Mouse (Mus musculus): ENCODE data around the gene Calr4. TPM values are rescaled to one million over a fixed set of nuclear protein-coding genes. Genes with fewer than 3 reads are reported as not detected.

The Calr4 gene
- total and polyA plus RNA-seq, 2 experiments from 2014 or later = 0.08 to 0.62 TPM

DNA sequence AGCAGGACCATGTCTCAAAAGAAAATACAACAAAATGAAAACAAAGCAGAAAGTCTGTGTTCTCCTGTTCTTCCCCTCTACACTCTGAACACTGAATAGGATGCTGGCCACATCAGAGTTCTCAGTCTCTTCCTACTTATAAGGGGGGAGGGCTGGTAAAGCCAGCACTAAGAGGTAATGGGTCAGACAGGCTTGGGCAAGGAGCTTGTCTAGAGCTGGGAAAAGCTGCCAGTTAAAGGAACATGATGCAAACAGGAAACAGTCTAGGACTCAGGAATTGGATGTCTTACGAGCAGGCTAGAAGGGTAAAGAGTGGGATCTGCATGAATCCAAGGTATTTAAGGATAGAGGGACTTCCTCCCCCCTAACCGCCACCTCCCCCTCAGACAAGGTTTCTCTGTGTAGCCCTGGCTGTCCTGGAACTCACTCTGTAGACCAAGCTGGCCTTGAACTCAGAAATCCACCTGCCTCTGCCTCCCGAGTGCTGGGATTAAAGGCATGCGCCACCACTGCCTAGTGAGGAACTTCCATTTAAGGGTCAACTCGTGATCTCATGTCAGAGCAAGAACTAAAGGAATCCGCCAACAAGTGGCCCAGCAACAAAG, 10.8 kb downstream of the Calr4 start:
- no peak for DNase-seq
- no peak for ATAC-seq
- Histone ChIP-seq H3K4me3 (ENCODE audit: low read depth, low read length) (no peak overlapping the region), H3K27ac (ENCODE audit: low read depth, low read length) (no peak overlapping the region), H3K4me1 (ENCODE audit: insufficient read depth) (no peaks in the 10 kb centered on the region), H3K9ac (no peak overlapping the region), H3K27me3 (ENCODE audit: insufficient read depth, low read length) (no peaks in the 10 kb centered on the region), H3K36me3 (ENCODE audit: insufficient read depth) (no peaks in the 10 kb centered on the region), H3K4me2 (ENCODE audit: low read depth) (no peak overlapping the region), H3K9me3 (ENCODE audit: low read length) (no peaks in the 10 kb centered on the region)
- no peak for TF ChIP-seq CTCF (IDR thresholded peaks at IDR 0.05; ENCODE audit: low read depth)
- WGBS = 86% methylated on average over 6 of the region's 6 CpGs

DNA sequence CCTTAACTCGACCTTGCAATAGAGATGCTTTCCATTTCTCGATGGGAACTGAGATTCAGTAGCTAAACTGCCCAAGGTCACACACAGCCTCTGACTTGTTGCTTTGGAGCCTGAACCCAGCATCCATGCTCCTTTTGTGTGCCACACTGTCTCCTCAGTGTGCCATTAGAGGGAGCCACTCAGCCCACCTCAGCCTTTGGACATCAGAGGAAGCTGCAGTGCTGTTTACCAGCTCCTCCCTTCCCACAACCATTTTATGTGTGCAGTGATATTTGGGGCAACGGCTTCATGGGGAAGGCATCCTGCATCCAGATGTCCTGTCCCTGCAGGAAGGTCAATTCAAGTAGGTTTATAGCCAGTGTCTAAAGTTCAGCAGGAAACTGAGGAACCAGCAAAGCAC, 17.3 kb downstream of the Calr4 start:
- H3K9me3 ChIP-seq (ENCODE audit: low read length) = no peaks in the 10 kb centered on the region
- H3K27ac ChIP-seq (ENCODE audit: low read depth, low read length) = no peak overlapping the region
- DNase-seq (no peak), ATAC-seq (no peak)
- WGBS = 48% methylated on average over 3 of the region's 3 CpGs
- no peak overlapping the region for H3K4me2 ChIP-seq (ENCODE audit: low read depth)
- no peaks in the 10 kb centered on the region for H3K27me3 ChIP-seq (ENCODE audit: insufficient read depth, low read length)
- H3K36me3 ChIP-seq (ENCODE audit: insufficient read depth) = no peaks in the 10 kb centered on the region
- no peak overlapping the region for H3K4me3 ChIP-seq (ENCODE audit: low read depth, low read length)
- no peak overlapping the region for H3K9ac ChIP-seq
- H3K4me1 ChIP-seq (ENCODE audit: insufficient read depth) = no peaks in the 10 kb centered on the region
- TF ChIP-seq CTCF (IDR thresholded peaks at IDR 0.05; ENCODE audit: low read depth) = peak; percentile 55

GRCm38 (mm10) chr4:109252199-109252598, 17.9 kb downstream of the Calr4 start:
- DNase-seq (no peak), ATAC-seq (no peak)
- Histone ChIP-seq H3K4me3 (ENCODE audit: low read depth, low read length) (no peak overlapping the region), H3K9ac (no peak overlapping the region), H3K4me2 (ENCODE audit: low read depth) (no peak overlapping the region), H3K27me3 (ENCODE audit: insufficient read depth, low read length) (no peaks in the 10 kb centered on the region), H3K36me3 (ENCODE audit: insufficient read depth) (no peaks in the 10 kb centered on the region), H3K4me1 (ENCODE audit: insufficient read depth) (no peaks in the 10 kb centered on the region), H3K9me3 (ENCODE audit: low read length) (no peaks in the 10 kb centered on the region), H3K27ac (ENCODE audit: low read depth, low read length) (no peak overlapping the region)
- no peak for TF ChIP-seq CTCF (IDR thresholded peaks at IDR 0.05; ENCODE audit: low read depth)
- WGBS = 81% methylated on average over 4 of the region's 4 CpGs

DNA sequence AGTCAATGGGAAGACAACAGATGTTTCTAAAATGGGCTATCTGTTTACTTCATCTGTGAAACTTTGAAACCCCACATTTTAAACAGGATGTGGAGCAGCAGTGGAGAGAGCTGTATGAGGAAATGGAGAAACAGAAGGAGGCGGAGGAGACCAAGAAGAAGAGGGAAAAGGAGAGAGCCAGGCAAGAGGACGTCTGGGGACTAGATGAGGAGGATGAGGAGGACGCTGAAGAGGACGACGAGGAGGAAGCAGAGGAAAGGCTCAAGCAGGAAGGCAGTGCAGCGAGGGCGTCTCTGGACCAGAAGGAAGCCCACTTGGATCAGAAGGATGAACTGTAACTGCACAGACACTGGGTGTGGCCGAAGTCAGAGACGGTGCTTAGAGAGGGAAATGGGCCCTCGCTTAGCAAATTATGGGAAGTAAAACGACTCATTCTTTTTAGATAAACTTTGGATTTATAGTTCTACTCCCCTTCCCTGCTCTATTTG, 19.4 kb downstream of the Calr4 start:
- ATAC-seq (no peak), DNase-seq (no peak)
- WGBS = 80% methylated on average over 11 of the region's 11 CpGs
- Histone ChIP-seq H3K4me1 (ENCODE audit: insufficient read depth) (no peaks in the 10 kb centered on the region), H3K36me3 (ENCODE audit: insufficient read depth) (no peaks in the 10 kb centered on the region), H3K9ac (no peak overlapping the region), H3K27ac (ENCODE audit: low read depth, low read length) (no peak overlapping the region), H3K4me3 (ENCODE audit: low read depth, low read length) (no peak overlapping the region), H3K9me3 (ENCODE audit: low read length) (no peaks in the 10 kb centered on the region), H3K4me2 (ENCODE audit: low read depth) (no peak overlapping the region), H3K27me3 (ENCODE audit: insufficient read depth, low read length) (no peaks in the 10 kb centered on the region)
- no peak for TF ChIP-seq CTCF (IDR thresholded peaks at IDR 0.05; ENCODE audit: low read depth)

DNA sequence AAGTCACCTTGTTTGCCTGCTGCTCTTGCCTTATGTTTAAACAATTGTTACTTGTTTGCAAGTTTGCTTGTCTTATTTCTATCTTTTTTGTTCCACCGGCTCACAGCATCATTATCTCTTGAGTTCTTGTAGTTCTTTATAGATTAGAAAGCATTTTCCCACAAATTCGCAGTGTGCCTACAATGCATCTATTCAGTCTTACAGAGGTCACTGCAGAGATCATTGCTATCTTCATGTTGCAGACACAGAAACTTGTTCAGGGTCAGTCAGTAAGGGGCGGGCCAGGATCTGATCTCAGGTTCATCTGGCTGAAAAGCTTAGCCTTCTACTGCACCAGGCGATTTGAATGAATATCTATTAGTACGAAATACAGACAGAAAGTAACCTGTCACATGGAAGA, 20.2 kb downstream of the Calr4 start:
- Histone ChIP-seq H3K36me3 (ENCODE audit: insufficient read depth) (no peaks in the 10 kb centered on the region), H3K4me2 (ENCODE audit: low read depth) (no peak overlapping the region), H3K27me3 (ENCODE audit: insufficient read depth, low read length) (no peaks in the 10 kb centered on the region), H3K27ac (ENCODE audit: low read depth, low read length) (no peak overlapping the region), H3K4me1 (ENCODE audit: insufficient read depth) (no peaks in the 10 kb centered on the region), H3K4me3 (ENCODE audit: low read depth, low read length) (no peak overlapping the region), H3K9ac (no peak overlapping the region), H3K9me3 (ENCODE audit: low read length) (no peaks in the 10 kb centered on the region)
- DNase-seq = no peak
- TF ChIP-seq CTCF (IDR thresholded peaks at IDR 0.05; ENCODE audit: low read depth) = no peak
- no peak for ATAC-seq
- 84% methylated on average over 5 of the region's 5 CpGs for WGBS

- H3K9ac ChIP-seq = no peak overlapping the region
- TF ChIP-seq CTCF (IDR thresholded peaks at IDR 0.05; ENCODE audit: low read depth) = peak; percentile 12; the same call in 1 of the 2 replicates
- 86% methylated on average over 2 of the region's 2 CpGs for WGBS
These were observed 21.0 kb downstream of the Calr4 start for GRCm38 (mm10) chr4:109255321-109255720.

DNA sequence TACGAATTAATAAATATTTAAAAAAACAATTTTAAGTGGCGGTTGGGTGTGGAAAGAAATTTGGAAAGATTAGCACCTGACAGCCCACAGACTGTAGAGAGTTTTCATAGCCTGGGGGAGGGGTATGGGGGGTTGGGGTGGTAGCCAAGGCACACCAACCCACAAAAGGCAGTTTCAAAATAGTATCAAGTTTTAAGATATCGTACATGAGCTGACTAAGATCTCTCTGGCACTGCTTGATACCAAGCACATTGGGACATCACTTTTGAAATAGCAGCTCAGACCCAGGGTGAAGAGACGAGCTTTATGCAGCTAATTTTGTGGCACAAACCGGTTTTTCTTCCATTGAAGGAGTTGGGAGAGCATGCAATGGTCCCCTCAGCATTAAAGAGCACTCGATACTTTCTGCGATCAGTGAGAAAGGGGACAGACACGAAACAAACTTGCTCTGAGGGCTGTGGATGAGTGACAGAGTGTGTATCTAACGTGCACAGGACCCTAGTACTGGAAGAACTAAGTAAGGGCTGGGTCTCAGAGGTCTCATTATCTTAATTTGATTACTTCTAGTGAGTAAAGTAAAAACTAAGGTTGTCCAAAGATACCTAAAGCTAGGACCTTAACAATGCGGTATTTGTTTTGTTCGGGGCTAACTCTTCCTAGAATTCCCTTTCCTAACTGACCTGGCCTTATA, 21.6 kb downstream of the Calr4 start:
- Histone ChIP-seq H3K4me1 (ENCODE audit: insufficient read depth) (no peaks in the 10 kb centered on the region), H3K9me3 (ENCODE audit: low read length) (no peaks in the 10 kb centered on the region), H3K27ac (ENCODE audit: low read depth, low read length) (no peak overlapping the region), H3K36me3 (ENCODE audit: insufficient read depth) (no peaks in the 10 kb centered on the region), H3K9ac (no peak overlapping the region), H3K4me3 (ENCODE audit: low read depth, low read length) (no peak overlapping the region), H3K4me2 (ENCODE audit: low read depth) (no peak overlapping the region), H3K27me3 (ENCODE audit: insufficient read depth, low read length) (no peaks in the 10 kb centered on the region)
- no peak for DNase-seq
- WGBS = 86% methylated on average over 11 of the region's 11 CpGs
- no peak for ATAC-seq
- no peak for TF ChIP-seq CTCF (IDR thresholded peaks at IDR 0.05; ENCODE audit: low read depth)

More at GRCm38 (mm10) chr4:109255321-109255720, 21.0 kb downstream of the Calr4 start:
- Histone ChIP-seq H3K9me3 (ENCODE audit: low read length) (no peaks in the 10 kb centered on the region), H3K27me3 (ENCODE audit: insufficient read depth, low read length) (no peaks in the 10 kb centered on the region), H3K4me2 (ENCODE audit: low read depth) (no peak overlapping the region), H3K4me3 (ENCODE audit: low read depth, low read length) (no peak overlapping the region), H3K27ac (ENCODE audit: low read depth, low read length) (no peak overlapping the region), H3K36me3 (ENCODE audit: insufficient read depth) (no peaks in the 10 kb centered on the region), H3K4me1 (ENCODE audit: insufficient read depth) (no peaks in the 10 kb centered on the region)
- no peak for ATAC-seq
- DNase-seq = no peak

All from forebrain, postnatal 0 days (tissue).